Mouse (Mus musculus) spleen, embryonic (tissue): ENCODE data around the gene Cdk12.

Experiments
- CTCF ChIA-PET: fragments of 350-600 bp; sonication (Branson Sonifier 250); formaldehyde crosslinking; loops from one replicate; lab custom pipeline; 2022; lab: Charles Lee

Gene Cdk12

DNA sequence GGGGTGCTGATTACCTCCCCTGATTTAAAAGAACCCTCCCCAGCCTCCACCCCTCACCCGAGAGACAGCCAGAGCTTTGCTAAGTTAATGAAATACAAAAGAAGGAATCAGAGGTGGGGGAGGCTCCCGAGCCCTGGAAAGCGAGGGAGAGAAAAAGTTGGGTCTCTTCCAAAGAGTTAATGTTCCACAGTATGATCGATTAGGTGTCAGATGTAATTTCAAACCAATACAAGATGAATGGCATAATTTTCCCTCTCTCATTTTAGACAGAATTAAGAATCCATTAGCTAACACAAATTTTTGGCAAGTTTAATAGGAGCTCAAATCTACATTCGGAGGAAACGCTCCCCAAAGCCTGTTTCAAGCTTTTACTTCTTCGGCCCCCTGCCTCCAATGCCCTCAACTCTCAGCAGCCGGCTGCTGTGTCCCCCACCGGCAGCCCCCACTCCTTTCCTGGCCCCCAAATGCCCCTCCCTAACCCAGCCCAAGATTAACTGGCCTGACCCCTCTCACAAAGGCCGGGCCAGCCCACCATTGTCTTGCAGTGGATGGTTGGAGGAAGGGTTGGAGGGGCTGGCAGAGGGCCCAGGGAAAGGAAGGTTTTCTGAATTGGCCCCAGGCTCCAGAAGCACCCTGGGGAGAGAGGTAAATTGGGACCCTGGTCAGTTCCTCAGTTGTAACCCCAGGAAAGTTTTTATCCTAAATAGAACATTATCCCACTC is 95.8 kb downstream of the Cdk12 start:
- CTCF ChIA-PET, result interaction anchor here (0.7 kb wide), 1 partner anchor 67 kb away, joined by 4 read pairs; no protein-coding TSS in a partner anchor

DNA sequence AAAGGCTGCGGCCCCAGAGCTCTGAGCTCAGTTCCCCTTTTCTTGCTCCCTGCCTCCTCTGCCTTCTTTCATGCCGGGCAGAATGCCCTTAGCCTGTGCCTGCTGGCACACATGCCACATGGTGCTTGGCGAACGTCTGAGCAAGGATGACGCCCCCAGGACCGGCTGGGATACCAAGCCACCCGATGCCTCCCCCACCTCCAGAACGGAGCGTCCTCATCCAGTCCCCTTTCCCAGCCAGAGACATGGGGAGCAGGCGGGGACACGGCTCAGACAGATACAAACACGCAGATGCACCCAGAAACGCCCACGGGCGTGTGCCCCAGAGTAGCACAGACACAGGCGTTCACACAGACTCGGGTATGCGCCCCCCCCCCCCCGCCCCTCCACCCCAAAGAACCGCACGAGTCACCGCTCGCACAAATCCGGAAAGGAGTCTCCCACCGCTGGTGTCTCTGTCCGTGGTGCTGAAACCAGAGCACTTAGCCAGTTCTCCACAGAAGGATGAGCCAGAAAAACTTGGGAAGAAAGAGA is 111.0 kb downstream of the Cdk12 start:
- CTCF ChIA-PET, result no interaction called here

DNA sequence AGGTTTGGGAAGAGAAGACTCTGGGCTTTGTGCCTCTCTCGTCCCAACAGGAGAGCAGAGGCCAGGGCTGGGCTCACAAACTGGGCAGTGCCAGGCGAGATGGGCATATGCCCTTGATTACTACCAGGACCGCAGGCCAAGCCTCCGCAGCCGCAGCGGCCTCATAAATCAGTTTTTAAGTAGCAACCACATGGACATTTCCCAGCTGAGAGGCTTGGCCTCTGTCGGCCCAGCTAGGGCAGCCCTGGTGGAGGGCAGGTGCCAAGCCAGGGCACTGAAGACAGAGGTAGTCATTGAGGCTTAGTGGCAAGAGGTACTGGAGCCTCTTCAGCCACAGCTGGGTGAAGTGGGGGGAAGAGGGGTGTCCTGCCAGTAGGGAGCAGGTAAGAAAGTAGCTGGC is 114.6 kb downstream of the Cdk12 start:
- CTCF ChIA-PET, result no interaction called here

DNA sequence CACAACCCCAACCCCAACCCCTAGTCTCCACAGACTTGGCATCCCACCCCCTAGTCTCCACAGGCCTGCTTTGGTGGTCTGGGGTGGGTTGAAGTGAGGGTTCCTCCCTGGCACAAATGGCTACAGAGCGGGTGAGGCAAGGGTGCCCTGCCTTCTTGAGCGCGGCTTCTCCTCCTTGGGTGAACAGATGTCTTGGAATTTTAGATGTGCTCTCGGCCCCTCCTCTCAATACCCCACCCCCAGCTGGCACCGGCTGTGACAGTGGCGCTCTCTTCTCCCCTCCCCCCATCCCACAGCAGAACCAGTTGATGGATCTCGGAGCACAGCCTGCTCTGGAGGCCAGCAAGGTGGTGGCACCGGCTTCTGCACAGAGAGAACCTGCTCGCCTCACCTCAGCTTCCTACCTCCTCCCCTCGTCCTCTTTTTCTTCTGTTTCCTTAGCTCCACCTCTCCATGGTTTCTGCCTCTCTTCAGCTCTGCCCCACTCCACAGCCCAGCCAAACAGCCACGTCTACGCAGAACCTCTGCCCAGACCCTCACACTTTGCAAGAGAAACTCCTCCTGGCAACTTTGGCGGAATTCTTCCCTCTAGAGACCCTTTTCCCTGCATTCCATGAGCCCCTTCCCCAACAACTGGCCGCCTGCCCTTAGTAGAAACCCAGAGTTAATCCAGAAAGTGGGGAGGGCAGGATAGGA is 115.7 kb downstream of the Cdk12 start:
- CTCF ChIA-PET, result interaction anchor here (0.6 kb wide), 1 partner anchor 10 kb away, joined by 3 read pairs; no protein-coding TSS in a partner anchor

DNA sequence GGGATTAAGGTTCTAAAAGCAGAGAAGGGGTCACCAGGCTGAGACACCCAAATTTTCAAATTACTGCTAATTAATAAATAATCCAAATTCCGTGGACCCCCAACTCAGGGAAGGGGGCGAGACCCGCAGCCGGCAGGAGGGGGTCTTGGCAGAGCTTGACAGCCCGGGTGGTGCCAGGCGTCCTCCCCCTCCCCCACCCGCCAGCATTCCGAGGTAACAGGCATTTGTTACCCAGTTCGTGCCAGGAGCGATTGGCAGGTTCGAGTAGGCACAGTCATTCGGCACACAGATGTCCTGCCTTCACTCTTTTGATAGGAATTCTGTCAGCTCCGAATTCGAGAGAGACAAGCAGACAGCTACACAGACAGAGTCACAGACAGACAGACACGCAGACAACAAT is 116.3 kb downstream of the Cdk12 start:
- CTCF ChIA-PET, result no interaction called here

DNA sequence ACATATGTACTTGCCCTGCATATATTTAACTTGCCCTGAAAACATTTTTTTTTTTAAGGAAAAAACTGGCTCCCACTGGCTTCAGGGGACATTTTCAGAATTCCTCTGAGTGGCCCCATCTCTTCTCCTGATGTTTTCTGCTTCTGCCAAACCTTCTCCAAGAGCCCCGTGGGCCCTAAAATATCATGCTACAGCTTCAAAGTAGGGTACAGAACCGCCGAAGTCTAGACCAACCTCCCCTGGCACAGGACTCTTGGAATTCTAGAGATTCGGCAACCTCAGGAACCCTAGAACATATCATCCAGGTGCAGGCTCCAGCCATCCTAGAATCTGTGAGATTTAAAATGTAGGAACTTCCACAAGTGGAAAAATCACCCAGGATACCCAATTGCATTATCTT is 116.7 kb downstream of the Cdk12 start:
- CTCF ChIA-PET, result interaction anchor here (0.6 kb wide), 2 partner anchors 20 to 776 kb away, joined by 3 to 12 read pairs; no protein-coding TSS in a partner anchor

DNA sequence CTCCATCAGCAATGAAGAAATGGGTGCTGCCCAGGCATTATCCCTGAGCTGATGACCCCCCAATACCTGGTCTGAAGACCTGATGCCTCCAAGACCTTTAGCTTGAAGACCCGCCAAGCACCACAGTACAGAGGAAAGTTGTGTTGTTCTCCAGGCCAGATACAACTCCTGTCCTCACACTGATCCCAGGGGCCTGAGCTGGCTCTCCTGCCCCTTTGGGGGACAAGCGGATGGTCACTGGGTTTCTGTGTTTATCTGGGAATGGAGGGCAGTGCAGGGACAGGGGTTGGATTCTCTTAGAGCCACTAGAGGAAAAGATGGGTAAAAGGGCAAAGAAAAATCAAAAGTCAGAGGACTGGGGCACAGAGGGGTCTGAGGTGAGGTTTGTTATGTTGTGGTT is 117.1 kb downstream of the Cdk12 start:
- CTCF ChIA-PET, result interaction anchor here (0.6 kb wide), 3 partner anchors 20 to 776 kb away, joined by 3 to 12 read pairs (median 7); no protein-coding TSS in a partner anchor

DNA sequence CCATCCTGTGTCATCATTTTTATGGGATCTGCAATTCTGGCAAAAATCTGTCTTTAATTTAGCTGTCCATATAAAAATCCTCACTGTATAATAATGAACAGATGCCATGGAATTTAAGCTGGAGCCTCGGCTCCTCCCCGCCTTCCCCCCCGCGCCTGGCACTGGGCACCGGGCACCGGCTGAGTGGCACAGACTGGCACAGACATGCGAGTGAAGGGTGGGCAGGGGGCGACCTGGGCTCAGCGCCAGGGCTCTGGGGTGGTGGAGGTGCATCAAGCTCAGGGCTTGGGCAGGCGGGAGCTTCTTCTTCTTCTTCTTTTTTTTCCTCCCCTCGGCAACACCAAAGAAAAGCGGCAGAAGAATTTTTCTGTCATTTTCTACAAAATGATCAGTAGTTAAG is 117.5 kb downstream of the Cdk12 start:
- CTCF ChIA-PET, result interaction anchor here (0.6 kb wide), 1 partner anchor 580 kb away, joined by 7 read pairs; no protein-coding TSS in a partner anchor

DNA sequence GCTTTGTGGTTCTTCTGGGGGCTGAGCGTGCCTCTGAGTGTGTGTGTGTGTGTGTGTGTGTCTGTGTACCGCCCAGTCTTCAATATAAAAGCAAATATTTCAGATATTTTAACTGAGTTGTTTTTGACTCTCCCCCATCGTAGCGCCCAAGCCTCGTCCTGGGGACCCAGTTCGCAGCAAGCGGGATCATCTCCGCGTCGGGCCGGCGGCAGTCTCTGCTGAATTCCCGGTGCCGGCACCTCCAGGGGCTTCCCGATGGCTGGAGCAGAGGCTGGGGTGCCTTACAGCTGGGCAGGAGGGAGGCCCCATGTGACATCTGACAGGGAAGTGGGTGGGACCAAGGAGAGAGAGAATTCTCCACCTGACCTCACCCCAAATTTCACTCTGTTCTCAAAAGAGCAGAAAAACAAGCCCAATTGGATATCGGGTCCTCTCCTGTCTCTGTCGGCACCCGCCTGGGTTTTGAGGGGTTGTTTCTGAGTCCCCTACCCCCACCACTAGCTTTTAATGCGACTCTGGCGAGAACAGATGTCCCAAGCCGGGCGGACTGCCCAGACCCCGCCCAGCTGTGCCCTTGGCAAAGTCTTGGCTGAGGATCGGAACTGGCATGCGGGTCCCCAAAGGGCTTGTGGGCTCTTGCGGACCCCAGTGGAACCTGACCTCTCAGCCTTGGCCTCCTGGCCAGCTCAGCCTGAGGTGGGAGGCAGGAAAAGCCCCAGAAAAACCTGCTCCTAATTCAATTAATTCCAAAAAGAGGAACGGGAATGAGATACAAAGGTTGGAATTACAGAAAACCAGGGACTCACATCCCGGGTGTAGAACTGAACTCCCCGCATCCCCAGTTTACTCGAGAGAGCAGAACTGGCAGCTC is 118.2 kb downstream of the Cdk12 start:
- CTCF ChIA-PET, result interaction anchor here (0.6 kb wide), 2 partner anchors 265 to 580 kb away, joined by 5 to 7 read pairs; no protein-coding TSS in a partner anchor

DNA sequence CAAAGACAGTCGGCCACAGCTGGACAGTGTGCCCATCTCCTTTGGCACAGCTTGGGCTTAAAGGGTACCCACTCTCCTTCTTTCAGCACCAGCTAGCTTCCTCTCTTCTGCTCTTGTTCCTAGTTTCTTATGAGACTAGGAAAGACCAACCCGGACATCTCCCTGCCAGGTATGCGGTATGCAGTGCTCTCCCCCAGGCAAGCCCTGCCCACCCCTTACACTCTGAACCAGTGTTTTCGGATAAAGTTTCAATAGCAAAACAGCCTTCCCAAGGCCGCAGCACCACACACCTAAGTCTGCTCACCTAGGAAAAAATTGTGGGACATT is 118.8 kb downstream of the Cdk12 start:
- CTCF ChIA-PET, result no interaction called here

DNA sequence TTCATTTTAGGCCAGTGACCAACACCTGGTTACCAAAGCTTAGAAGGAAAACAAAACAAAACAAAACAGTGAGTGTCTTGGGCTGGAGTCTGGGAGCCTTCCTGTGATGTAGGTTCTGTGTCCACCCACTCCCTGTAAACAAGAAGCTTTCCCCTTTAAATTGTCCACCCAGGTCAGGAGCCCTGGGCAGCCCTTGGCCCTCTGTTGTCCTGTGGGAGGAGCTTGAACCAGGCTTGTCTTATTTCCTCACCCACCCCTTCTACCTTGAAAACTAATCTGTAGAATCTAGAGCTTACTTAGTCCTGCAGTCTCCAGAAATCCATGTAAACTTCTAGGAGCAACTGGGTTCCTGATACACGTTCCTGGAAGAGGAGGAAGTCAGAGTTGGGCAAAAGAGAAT is 119.3 kb downstream of the Cdk12 start:
- CTCF ChIA-PET, result interaction anchor here (0.5 kb wide), 1 partner anchor 23 kb away, joined by 6 read pairs; no protein-coding TSS in a partner anchor

DNA sequence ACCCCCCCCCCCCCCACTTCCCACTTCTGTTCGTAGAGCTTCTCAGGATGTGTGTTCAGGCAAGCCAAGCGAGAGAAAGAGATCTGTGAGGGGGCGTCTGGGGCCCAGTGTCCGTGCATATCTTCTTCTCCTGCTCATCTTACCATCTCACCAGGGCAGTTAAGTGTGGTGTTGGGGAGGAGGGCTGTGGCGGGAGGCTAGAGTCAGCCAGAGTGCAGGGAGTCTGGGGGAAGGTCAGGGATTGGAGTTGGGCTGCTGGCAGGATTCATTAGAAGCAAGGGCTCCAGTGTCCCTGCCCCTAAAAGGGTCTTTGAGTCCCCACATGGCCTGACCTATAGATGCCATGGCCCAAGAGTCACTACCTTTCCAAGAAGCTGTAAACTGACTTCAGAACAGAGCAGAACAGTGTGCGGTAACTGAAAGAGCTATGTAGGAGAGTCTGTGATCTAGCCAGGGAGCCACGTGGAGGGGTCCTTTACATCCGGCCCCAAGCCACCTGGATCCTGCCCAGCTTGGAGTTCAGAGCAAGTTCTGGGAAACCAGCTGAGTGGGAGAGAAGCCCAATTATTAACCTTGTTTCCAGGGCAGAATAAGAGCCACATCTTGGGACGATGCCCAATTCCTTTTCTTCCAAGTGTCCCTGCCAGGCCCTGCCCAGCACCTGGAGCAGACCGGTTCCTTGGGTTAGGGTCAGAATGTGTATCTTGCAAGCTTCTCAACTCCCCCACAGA is 120.4 kb downstream of the Cdk12 start:
- CTCF ChIA-PET, result no interaction called here

DNA sequence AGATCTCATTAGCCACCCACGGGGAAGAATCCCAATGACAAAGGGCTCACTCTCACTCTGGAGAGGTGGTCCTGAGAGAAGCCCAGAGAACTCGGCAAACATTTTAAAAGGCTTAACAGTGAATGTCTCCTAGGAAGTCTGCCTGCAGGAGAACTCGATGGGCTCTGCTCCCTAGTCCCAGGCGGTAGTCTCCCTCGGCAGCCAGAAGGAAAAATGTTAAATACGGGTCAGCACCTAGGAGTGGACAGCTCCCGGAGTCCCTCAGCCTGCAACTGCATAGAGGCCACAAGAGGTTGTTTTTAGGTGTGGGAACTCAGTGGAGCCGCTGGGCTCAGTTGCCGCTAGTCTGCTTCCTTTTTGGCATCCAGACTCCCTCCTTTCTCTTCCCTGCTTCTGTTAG is 121.1 kb downstream of the Cdk12 start:
- CTCF ChIA-PET, result interaction anchor here (0.9 kb wide), 1 partner anchor 30 kb away, joined by 3 read pairs; no protein-coding TSS in a partner anchor

DNA sequence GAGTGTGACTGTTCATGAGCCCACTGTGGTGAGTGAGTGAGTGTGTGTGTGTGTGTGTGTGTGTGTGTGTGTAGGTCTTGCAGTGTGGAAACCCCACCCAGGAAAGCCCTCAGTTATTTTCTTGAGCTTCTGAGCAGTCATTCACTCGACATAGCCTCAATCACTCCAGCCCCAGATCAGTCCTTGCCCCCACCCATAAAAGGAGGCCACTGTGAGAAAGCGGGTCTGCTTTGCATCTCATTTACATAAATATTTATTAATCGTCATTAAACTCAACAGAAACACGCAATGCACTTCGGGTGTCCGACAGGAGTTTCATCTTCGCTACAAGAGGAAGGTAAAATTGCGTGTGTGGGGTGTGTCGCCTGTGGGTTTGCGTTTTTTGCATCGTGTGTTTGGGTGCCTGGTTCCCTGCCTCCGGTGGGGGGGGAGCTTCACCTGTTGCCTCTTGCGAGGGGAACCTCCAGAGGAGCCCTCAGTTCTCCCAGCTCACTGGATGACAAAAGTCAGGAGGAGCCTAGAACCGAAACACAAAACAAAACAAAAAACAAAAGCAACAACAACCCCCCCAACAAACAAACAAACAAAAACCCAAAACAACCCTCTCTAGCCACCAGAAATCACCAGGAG is 122.4 kb downstream of the Cdk12 start:
- CTCF ChIA-PET, result no interaction called here

DNA sequence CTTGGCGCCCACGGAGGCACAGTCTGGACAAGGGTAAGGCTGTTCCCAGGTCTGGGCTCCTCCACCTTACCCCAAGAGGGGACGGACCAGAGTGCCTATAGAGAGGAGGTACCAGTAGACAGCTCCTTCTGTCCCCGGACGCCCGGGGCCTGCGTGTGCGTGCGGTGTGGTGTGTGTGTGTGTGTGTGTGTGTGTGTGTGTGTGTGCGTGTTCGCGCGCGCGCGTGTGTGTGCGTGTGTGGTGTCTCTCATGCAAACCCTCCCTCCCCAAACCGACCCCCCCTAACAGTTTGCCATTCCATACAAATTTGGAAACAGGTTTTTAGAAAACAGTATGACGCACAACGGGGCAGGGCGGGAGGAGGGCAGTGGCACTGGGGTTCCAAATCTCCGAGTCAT is 123.0 kb downstream of the Cdk12 start:
- CTCF ChIA-PET, result no interaction called here

DNA sequence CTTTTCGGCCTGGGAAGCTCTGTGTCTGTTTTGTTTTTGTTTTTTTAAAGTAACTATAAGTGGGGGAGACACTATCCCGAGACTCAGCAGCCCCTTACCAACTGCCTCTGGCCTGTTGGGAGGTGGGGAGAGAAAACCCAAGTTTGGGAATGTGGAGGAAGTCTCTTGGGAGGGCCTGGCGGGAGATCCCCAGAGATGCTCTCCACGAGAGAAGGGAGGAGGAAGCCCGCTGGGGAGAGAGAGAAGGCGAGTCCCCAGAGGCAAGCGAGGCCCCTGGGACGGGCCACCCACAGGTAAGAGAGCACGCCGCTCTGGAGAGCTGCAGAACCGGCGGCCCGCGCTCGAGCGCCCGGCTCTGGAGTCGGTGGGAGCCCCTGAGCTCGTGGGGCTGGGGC is 123.9 kb downstream of the Cdk12 start:
- CTCF ChIA-PET, result no interaction called here

DNA sequence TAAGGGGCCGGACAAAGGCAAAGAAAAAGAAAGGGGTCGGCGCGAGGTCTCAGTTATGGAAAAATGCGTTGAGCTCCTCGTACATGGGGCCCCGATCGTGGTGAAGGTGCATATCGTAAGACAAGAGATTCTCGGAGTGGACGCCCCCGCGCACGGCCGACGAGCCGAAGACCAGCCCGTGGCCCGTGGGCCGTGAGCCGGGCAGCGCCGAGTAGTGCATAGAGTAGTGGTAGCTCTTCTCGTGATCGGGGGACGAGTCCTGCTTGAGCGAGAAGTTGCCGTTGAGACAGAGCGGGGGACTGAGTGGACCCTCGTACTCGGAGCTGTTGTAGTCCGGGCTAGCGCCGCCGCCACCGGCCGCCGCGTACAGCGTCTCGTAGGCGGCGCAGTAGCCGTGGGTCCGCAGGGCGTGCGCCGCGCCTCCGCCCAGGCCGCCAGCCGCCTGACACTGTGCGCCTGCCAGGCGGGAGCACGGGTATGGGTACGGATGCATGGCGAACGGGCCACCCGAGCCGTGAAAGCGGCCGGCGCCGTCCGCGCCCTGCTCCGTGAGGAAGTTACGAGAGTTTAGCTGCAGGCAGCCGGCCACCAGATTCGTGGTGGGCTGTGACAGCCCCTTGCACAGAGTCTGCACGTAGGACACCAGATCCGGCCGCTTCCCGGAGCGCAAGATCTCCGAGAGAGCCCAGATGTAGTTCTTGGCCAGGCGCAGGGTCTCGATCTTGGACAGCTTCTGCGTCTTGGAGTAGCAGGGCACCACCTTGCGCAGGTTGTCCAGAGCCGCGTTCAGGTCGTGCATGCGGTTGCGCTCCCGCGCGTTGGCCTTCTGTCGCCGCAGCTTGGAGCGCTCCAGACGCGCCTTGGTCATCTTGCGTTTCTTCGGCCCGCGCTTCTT is 124.5 kb downstream of the Cdk12 start:
- CTCF ChIA-PET, result interaction anchor here (0.9 kb wide), 1 partner anchor 15 kb away, joined by 3 read pairs; no protein-coding TSS in a partner anchor

DNA sequence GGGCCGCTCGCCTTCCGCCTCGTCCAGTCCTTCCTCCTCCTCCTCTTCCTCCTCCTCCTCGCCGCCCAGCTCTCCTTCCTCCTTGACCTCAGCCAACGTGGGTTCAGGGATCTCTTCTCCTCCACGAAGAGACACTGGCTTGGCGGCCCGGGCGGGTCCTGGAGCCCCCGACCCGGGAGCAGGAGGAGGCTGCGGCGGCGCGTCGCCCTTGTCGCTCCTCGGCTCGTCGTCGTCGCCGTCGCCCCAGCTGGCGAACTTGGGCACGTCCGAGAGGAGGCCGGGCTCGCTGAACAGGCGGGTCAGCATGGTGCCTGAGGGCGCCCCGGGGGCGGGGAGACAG is 125.1 kb downstream of the Cdk12 start:
- CTCF ChIA-PET, result interaction anchor here (0.9 to 1.0 kb wide), 2 partner anchors 12 to 14 kb away, joined by 3 read pairs; no protein-coding TSS in a partner anchor
